Mouse (Mus musculus) C2C12 (cell line): Measurements from ENCODE around the gene Chmp5. TPM values are rescaled to one million over a fixed set of nuclear protein-coding genes. Genes with fewer than 3 reads are reported as not detected.
A peak's percentile ranks its signal among the peaks of the same experiment; 100 is the strongest.

ENCODE experiments used
- H3K27me3 ChIP-seq: one replicate; pipeline ENCODE4 v1.6.1; 2011; ENCODE audit not compliant: control insufficient read depth, insufficient read depth, insufficient read length
- H3K36me3 ChIP-seq: one replicate; pipeline ENCODE4 v1.6.1; 2011; ENCODE audit not compliant: control insufficient read depth, insufficient read depth
- H3K4me3 ChIP-seq: one replicate; pipeline ENCODE4 v1.5.1; 2011; ENCODE audit warnings: mild to moderate bottlenecking, control low read depth; ENCODE audit not compliant: poor library complexity, insufficient read depth, severe bottlenecking
- H3K79me2 ChIP-seq: one replicate; pipeline ENCODE4 v1.6.1; 2011; ENCODE audit not compliant: control insufficient read depth, insufficient read depth
- H3K79me3 ChIP-seq: one replicate; pipeline ENCODE4 v1.6.1; 2011; ENCODE audit warnings: low read depth, control low read depth
- H3ac ChIP-seq: one replicate; pipeline ENCODE3; 2011; ENCODE audit warnings: low read depth; ENCODE audit not compliant: control insufficient read depth, insufficient read length
- CEBPB ChIP-seq: IDR thresholded peaks from one replicate; pipeline ENCODE4 v1.6.1; 2011; ENCODE audit warnings: low read depth, mild to moderate bottlenecking, control low read depth, moderate library complexity
- CTCF ChIP-seq: IDR thresholded peaks from one replicate; pipeline ENCODE4 v1.5.1; 2011; ENCODE audit not compliant: control insufficient read depth, insufficient read depth, insufficient read length
- FOSL1 ChIP-seq: IDR thresholded peaks from one replicate; pipeline ENCODE4 v1.8.0; 2011; ENCODE audit warnings: mild to moderate bottlenecking, low read length; ENCODE audit not compliant: poor library complexity, insufficient read depth, severe bottlenecking
- MAX ChIP-seq: IDR thresholded peaks from one replicate; pipeline ENCODE4 v1.6.1; 2011; ENCODE audit warnings: mild to moderate bottlenecking, control low read depth
- MYOD1 ChIP-seq: IDR thresholded peaks from one replicate; pipeline ENCODE4 v1.6.1; 2011; ENCODE audit warnings: low read depth; ENCODE audit not compliant: control insufficient read depth, insufficient read length
- MYOG ChIP-seq: IDR thresholded peaks from one replicate; pipeline ENCODE4 v1.6.1; 2011; ENCODE audit not compliant: control insufficient read depth, insufficient read length; ENCODE audit errors: extremely low read depth
- USF1 ChIP-seq: IDR thresholded peaks from one replicate; pipeline ENCODE4 v1.6.1; 2011; ENCODE audit warnings: low read depth, mild to moderate bottlenecking, control low read depth, moderate library complexity
- polyA plus RNA-seq: library from polyadenylated mRNA; unstranded; fragments of >200 nt; fragmentation: generic; extraction: Trizol; gene quantifications from one replicate; pipeline ENCODE4 v1.2.1, GENCODE M21; 2012; ENCODE audit warnings: missing spikeins

Gene Chmp5
- polyA plus RNA-seq, 1 experiment: 48.8 TPM

GRCm38 (mm10) chr4:40936175-40936839 lies 11.9 kb upstream of the Chmp5 start:
- Histone ChIP-seq H3K79me3 (peaks cover 2% of the 10 kb centered on the region), H3K4me3 (no peak overlapping the region), H3K79me2 (no peaks in the 10 kb centered on the region), H3K36me3 (peaks cover 72% of the 10 kb centered on the region), H3K27me3 (no peaks in the 10 kb centered on the region), H3ac (no peak overlapping the region)
- TF ChIP-seq CEBPB (no peak), MYOD1 (no peak), MAX (no peak), CTCF (no peak), MYOG (no peak), FOSL1 (no peak), USF1 (no peak)

GRCm38 (mm10) chr4:40938793-40939192 lies 9.4 kb upstream of the Chmp5 start:
- TF ChIP-seq MAX: no peak
- no peak for TF ChIP-seq CTCF
- TF ChIP-seq MYOG: no peak
- TF ChIP-seq USF1: no peak
- TF ChIP-seq CEBPB: no peak
- no peak for TF ChIP-seq MYOD1
- no peak for TF ChIP-seq FOSL1
- Histone ChIP-seq H3ac (no peak overlapping the region), H3K79me3 (peaks cover 2% of the 10 kb centered on the region), H3K79me2 (peaks cover under 1% of the 10 kb centered on the region), H3K4me3 (no peak overlapping the region), H3K27me3 (no peaks in the 10 kb centered on the region), H3K36me3 (peaks cover 87% of the 10 kb centered on the region)

- Histone ChIP-seq H3ac (no peak overlapping the region), H3K36me3 (peaks cover 71% of the 10 kb centered on the region), H3K79me2 (peaks cover 40% of the 10 kb centered on the region), H3K4me3 (no peak overlapping the region), H3K79me3 (peaks cover 22% of the 10 kb centered on the region), H3K27me3 (no peaks in the 10 kb centered on the region)
- TF ChIP-seq FOSL1 (no peak), MYOD1 (no peak), USF1 (no peak), CTCF (no peak), MAX (no peak)
These were observed 4.6 kb upstream of the Chmp5 start for GRCm38 (mm10) chr4:40943651-40944050.

DNA sequence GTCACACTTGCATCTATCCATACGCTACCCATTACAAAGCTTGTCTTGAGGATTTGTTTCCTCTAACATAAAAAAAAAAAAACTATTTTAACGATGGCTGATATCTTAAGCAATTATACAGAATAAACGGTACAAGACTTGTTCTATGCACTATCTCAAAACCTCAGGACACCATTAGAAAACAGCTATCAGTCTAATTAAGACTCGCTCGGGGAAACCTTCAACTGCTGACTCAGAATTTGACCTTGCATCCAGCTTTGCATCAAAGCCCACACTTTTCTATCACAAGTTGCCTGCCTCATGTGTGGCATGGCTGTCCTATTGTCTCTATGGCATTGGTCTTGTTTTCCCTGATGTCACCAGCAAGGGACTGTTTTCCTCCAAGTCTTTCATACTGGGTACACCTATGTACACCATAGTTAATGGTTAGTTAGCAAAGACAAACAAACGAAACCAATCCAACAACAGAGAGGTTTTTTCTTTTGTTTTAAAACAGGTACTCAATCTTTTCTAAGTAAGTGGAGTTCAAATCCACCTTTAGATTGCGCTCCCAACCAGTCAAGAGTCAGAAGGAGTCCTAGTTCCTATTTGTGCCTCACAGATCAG lies 1.6 kb upstream of the Chmp5 start:
- Histone ChIP-seq H3K36me3 (peaks cover 62% of the 10 kb centered on the region), H3K79me2 (peaks cover 57% of the 10 kb centered on the region), H3K27me3 (no peaks in the 10 kb centered on the region)

GRCm38 (mm10) chr4:40947565-40948159 lies 545 bp upstream of the Chmp5 start:
- H3K36me3 ChIP-seq: peaks cover 62% of the 10 kb centered on the region
- no peak for TF ChIP-seq MYOD1
- TF ChIP-seq CEBPB: no peak
- no peak for TF ChIP-seq FOSL1
- TF ChIP-seq CTCF: no peak
- no peak for TF ChIP-seq MYOG
- no peak for TF ChIP-seq MAX
- TF ChIP-seq USF1: no peak
- peaks cover 57% of the 10 kb centered on the region for H3K79me2 ChIP-seq
- H3K79me3 ChIP-seq: peaks cover 37% of the 10 kb centered on the region
- no peaks in the 10 kb centered on the region for H3K27me3 ChIP-seq
- peak overlapping the region; percentile 60 for H3K4me3 ChIP-seq
- H3ac ChIP-seq: peak overlapping the region; percentile 87

More for the DNA sequence above, 1.6 kb upstream of the Chmp5 start:
- Histone ChIP-seq H3K79me3 (peaks cover 37% of the 10 kb centered on the region), H3ac (no peak overlapping the region), H3K4me3 (peak overlapping the region; percentile 60)
- TF ChIP-seq CEBPB (no peak), MYOD1 (no peak), MAX (no peak), USF1 (no peak), FOSL1 (no peak), CTCF (no peak), MYOG (no peak)

DNA sequence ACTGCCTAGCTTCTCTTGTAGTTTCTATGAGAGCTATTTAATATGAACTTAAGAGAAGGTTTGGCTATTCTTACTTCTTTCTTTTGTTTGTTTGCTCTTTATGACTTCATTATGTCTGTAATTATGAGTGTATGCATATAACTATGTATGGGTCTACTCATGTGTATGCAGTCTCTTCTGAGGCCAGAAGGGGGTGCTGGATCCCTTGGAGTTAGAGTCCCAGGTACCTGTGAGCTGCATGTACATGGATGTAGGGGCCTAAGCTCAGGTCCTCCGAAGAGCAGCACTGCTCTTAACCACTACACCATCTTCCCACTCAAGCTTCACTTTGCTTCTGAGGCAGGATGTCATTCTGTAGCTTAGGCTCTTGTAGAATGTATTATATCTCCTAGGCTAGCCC lies 5.3 kb downstream of the Chmp5 start:
- Histone ChIP-seq H3K27me3 (no peaks in the 10 kb centered on the region), H3K79me3 (peaks cover 18% of the 10 kb centered on the region), H3K36me3 (peaks cover 76% of the 10 kb centered on the region), H3K79me2 (peaks cover 18% of the 10 kb centered on the region), H3ac (no peak overlapping the region), H3K4me3 (no peak overlapping the region)
- TF ChIP-seq FOSL1 (no peak), MAX (no peak), MYOD1 (no peak), CEBPB (no peak), USF1 (no peak), CTCF (no peak), MYOG (no peak)
